Mouse (Mus musculus): ENCODE results near the gene Alkbh6.

DNA sequence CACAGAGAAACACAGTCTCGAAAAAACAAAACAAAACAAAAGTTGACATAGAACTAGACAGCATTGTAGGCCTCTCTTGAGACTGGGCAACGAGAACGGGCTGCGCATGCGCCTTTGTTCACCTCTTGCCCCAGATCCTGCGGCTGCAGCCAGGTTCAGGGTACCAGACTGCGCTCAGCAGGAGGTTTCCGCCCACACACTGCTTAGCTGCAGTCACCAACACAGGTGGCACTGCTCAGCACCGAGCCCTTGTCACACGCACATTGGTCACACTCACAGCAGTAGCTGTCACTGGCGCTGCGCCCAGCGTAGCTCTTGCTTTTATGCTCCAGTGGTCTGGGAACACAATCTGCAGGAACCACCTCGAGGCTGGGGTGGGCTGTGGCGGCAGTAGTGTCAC is 18.6 kb downstream of the Alkbh6 start:
- TF ChIP-seq POLR2A (IDR thresholded peaks at IDR 0.05; ENCODE audit: insufficient read depth, low read length), result no peak
- no peak for TF ChIP-seq CTCF (IDR thresholded peaks at IDR 0.05; ENCODE audit: low read depth, low read length)
- no peak for TF ChIP-seq EP300 (IDR thresholded peaks at IDR 0.05; ENCODE audit: insufficient read depth, low read depth, low read length)
